Mouse (Mus musculus) kidney, embryonic 15.5 days (tissue): Measurements from ENCODE around the gene Tcp1. TPM values are rescaled to one million over a fixed set of nuclear protein-coding genes. Genes with fewer than 3 reads are reported as not detected.
"Not testable (repeated sequence)": the region's sequence is repeated elsewhere in the genome, so short reads cannot be mapped to it uniquely, and the experiment has no call there.

Experiments used
- ATAC-seq: fragments of 200-750 bp; cut with Nextera tagmentation; replicated peaks from 2 replicates; pipeline ENCODE4 v1.8.0; 2017; ENCODE audit warnings: moderate TSS enrichment; ENCODE audit not compliant: low FRiP score
- H3K27ac ChIP-seq: fragments of 300-500 bp; sonication (generic); 2 replicates; pipeline ENCODE4 v1.5.1; 2015; ENCODE audit warnings: mild to moderate bottlenecking, inconsistent platforms
- H3K27me3 ChIP-seq: fragments of 300-500 bp; sonication (generic); 2 replicates; pipeline ENCODE4 v1.6.1; 2015; ENCODE audit warnings: inconsistent platforms
- H3K36me3 ChIP-seq: fragments of 300-500 bp; sonication (generic); 2 replicates; pipeline ENCODE4 v1.6.1; 2015; ENCODE audit warnings: inconsistent platforms
- H3K4me1 ChIP-seq: fragments of 300-500 bp; sonication (generic); 2 replicates; pipeline ENCODE4 v1.6.1; 2015; ENCODE audit warnings: inconsistent platforms
- H3K4me2 ChIP-seq: fragments of 300-500 bp; sonication (generic); 2 replicates; pipeline ENCODE4 v1.6.1; 2015; ENCODE audit warnings: moderate library complexity, mild to moderate bottlenecking, inconsistent platforms
- H3K4me3 ChIP-seq: fragments of 300-500 bp; sonication (generic); replicated peaks from 2 replicates; pipeline ENCODE4 v1.5.1; 2015; ENCODE audit warnings: mild to moderate bottlenecking, inconsistent platforms
- H3K9ac ChIP-seq: fragments of 300-500 bp; sonication (generic); 2 replicates; pipeline ENCODE4 v1.6.1; 2015; ENCODE audit warnings: mild to moderate bottlenecking, inconsistent platforms
- H3K9me3 ChIP-seq: fragments of 300-500 bp; sonication (generic); replicated peaks from 2 replicates; pipeline ENCODE4 v1.6.1; 2016; ENCODE audit warnings: inconsistent platforms
- WGBS: fragments of 180-500 bp; shearing (Covaris S2); methylation state at CpG from one replicate; pipeline ENCODE4 v1.1.7; 2015; ENCODE audit warnings: mixed read lengths; 5-methylcytosine and 5-hydroxymethylcytosine counted together
- polyA plus RNA-seq: library from polyadenylated mRNA; unstranded; fragments of >200 nt; fragmentation: Nextera tagmentation; extraction: Ambion mirVana; gene quantifications from 2 replicates; pipeline ENCODE4 v1.2.1, GENCODE M21; 2015

Gene Tcp1
- polyA plus RNA-seq, 1 experiment from 2014 or later, result 424 TPM

GRCm38 (mm10) chr17:12916588-12917380 is 1.3 kb downstream of the Tcp1 start:
- WGBS, result under 1% methylated on average over 40 of the region's 40 CpGs
- Histone ChIP-seq H3K4me2 (peak overlapping the region; percentile 67), H3K4me3 (peak overlapping the region; percentile 99), H3K36me3 (peaks cover 62% of the 10 kb centered on the region), H3K27ac (peak overlapping the region; percentile 94), H3K4me1 (peaks cover 14% of the 10 kb centered on the region), H3K9me3 (no peaks in the 10 kb centered on the region), H3K9ac (peak overlapping the region; percentile 98), H3K27me3 (no peaks in the 10 kb centered on the region)
- ATAC-seq, result peak; percentile 63

DNA sequence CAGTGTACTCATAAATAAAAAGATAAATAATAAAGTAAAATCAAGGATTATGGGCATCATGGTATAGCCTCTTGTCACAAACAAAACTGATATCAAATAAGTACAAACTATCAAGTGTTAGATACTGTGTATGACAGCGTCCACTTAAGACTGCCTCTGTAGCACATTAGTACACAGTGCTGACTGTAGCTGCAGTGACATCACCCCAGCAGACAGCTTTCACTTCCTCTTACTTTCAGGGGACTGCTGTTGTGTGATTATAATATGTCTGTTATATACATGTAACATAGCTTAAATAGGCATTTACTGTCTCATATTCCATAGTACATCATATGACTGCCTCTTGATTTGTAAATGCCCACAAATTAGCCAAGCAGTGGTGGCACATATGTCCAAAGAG is 5.6 kb downstream of the Tcp1 start:
- no peaks in the 10 kb centered on the region for H3K9me3 ChIP-seq
- no peak overlapping the region for H3K27ac ChIP-seq
- no peak overlapping the region for H3K9ac ChIP-seq
- peaks cover 77% of the 10 kb centered on the region for H3K36me3 ChIP-seq
- WGBS, result 93% methylated on average over 1 of the region's 1 CpGs
- H3K4me3 ChIP-seq, result no peak overlapping the region
- H3K4me1 ChIP-seq, result peaks cover 7% of the 10 kb centered on the region; the same call in 1 of the 2 replicates
- no peaks in the 10 kb centered on the region for H3K27me3 ChIP-seq
- H3K4me2 ChIP-seq, result no peak overlapping the region
- ATAC-seq, result no peak

GRCm38 (mm10) chr17:12925001-12925400 is 9.5 kb downstream of the Tcp1 start:
- Histone ChIP-seq H3K9me3 (no peaks in the 10 kb centered on the region), H3K4me2 (no peak overlapping the region), H3K27ac (no peak overlapping the region), H3K9ac (no peak overlapping the region), H3K36me3 (peaks cover 68% of the 10 kb centered on the region), H3K27me3 (no peaks in the 10 kb centered on the region), H3K4me1 (no peaks in the 10 kb centered on the region), H3K4me3 (no peak overlapping the region)
- WGBS, result 88% methylated on average over 3 of the region's 3 CpGs
- ATAC-seq, result no peak

DNA sequence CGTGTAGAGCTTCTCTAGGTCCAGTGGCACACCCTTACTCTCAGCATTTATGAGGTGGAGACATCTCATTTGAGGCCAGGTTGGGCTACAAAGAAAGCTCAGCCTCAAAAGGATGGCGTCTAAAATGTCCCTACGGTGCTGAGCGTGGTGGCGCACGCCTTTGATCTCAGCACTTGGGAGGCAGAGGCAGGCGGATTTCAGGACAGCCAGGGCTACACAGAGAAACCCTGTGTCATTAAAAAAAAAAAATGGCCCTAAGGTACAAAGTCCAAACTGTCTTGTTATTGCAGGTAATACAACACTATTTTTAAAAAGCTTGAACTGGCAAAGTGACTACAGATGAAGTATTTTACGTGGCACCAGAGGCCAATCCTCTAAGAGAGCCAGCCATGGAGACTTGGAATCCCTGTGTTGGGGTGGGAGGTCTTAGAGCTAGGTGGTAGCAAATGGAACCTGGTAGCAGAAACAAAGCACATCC is 10.2 kb downstream of the Tcp1 start:
- H3K27me3 ChIP-seq, result no peaks in the 10 kb centered on the region
- H3K4me2 ChIP-seq, result no peak overlapping the region
- no peak overlapping the region for H3K4me3 ChIP-seq
- no peaks in the 10 kb centered on the region for H3K9me3 ChIP-seq
- no peak overlapping the region for H3K9ac ChIP-seq
- H3K27ac ChIP-seq, result no peak overlapping the region
- H3K36me3 ChIP-seq, result peaks cover 61% of the 10 kb centered on the region
- WGBS, result 80% methylated on average over 8 of the region's 8 CpGs
- no peaks in the 10 kb centered on the region for H3K4me1 ChIP-seq
- ATAC-seq, result no peak

- H3K4me3 ChIP-seq, ATAC-seq, H3K27ac ChIP-seq, H3K9me3 ChIP-seq, H3K4me1 ChIP-seq, H3K4me2 ChIP-seq, H3K27me3 ChIP-seq, H3K36me3 ChIP-seq, H3K9ac ChIP-seq: not testable (repeated sequence)
- WGBS, result 84% methylated on average over 5 of the region's 5 CpGs
These were observed 16.1 kb downstream of the Tcp1 start for GRCm38 (mm10) chr17:12931576-12931975.

GRCm38 (mm10) chr17:12935719-12936118 is 20.2 kb downstream of the Tcp1 start:
- Histone ChIP-seq H3K36me3 (no peaks in the 10 kb centered on the region), H3K9me3 (no peaks in the 10 kb centered on the region), H3K4me1 (peaks cover 6% of the 10 kb centered on the region; the same call in 1 of the 2 replicates), H3K27me3 (no peaks in the 10 kb centered on the region), H3K9ac (no peak overlapping the region), H3K4me3 (no peak overlapping the region), H3K4me2 (no peak overlapping the region), H3K27ac (peak overlapping the region; percentile 56; the same call in 1 of the 2 replicates)
- peak; percentile 52 for ATAC-seq
- 61% methylated on average over 4 of the region's 4 CpGs for WGBS

GRCm38 (mm10) chr17:12937412-12937970 is 22.0 kb downstream of the Tcp1 start:
- Histone ChIP-seq H3K4me3 (no peak overlapping the region), H3K27ac (no peak overlapping the region), H3K9me3 (no peaks in the 10 kb centered on the region), H3K4me2 (no peak overlapping the region), H3K27me3 (no peaks in the 10 kb centered on the region), H3K9ac (no peak overlapping the region), H3K4me1 (peaks cover 8% of the 10 kb centered on the region; the same call in 1 of the 2 replicates), H3K36me3 (peaks cover 2% of the 10 kb centered on the region)
- ATAC-seq, result no peak
- WGBS, result 85% methylated on average over 2 of the region's 2 CpGs

- Histone ChIP-seq H3K4me2 (no peak overlapping the region), H3K36me3 (peaks cover 8% of the 10 kb centered on the region), H3K9me3 (no peaks in the 10 kb centered on the region), H3K27me3 (no peaks in the 10 kb centered on the region), H3K4me1 (peaks cover 8% of the 10 kb centered on the region; the same call in 1 of the 2 replicates), H3K27ac (no peak overlapping the region), H3K4me3 (no peak overlapping the region), H3K9ac (no peak overlapping the region)
- 68% methylated on average over 2 of the region's 2 CpGs for WGBS
- ATAC-seq, result no peak
These were observed 22.6 kb downstream of the Tcp1 start for GRCm38 (mm10) chr17:12938077-12938476.

- H3K9ac ChIP-seq, result 0 out of 2 replicates have a peak overlapping the region, but pooled peaks have one; percentile 23
These were observed 24.1 kb downstream of the Tcp1 start for GRCm38 (mm10) chr17:12939377-12940148.

GRCm38 (mm10) chr17:12940151-12940805 is 24.8 kb downstream of the Tcp1 start, which contains the start of gene Acat3:
Gene Acat3 (minus strand): TSS chr17:12940600.
- Histone ChIP-seq H3K4me2 (peak within 1 kb of the TSS; percentile 70), H3K36me3 (peaks cover 27% of the 10 kb centered on the region), H3K9me3 (no peaks in the 10 kb centered on the region), H3K9ac (0 out of 2 replicates have a peak within 1 kb of the TSS, but pooled peaks have one; percentile 23), H3K27me3 (no peaks in the 10 kb centered on the region), H3K4me1 (peaks cover 8% of the 10 kb centered on the region; the same call in 1 of the 2 replicates), H3K27ac (no peak within 1 kb of the TSS), H3K4me3 (peak within 1 kb of the TSS; percentile 38)
- ATAC-seq, result peak; percentile 87
- 10% methylated on average over 27 of the region's 27 CpGs for WGBS

More at GRCm38 (mm10) chr17:12939377-12940148, 24.1 kb downstream of the Tcp1 start:
- 63% methylated on average over 4 of the region's 12 CpGs for WGBS
- H3K27me3 ChIP-seq, H3K27ac ChIP-seq, H3K9me3 ChIP-seq, H3K4me1 ChIP-seq: not testable (repeated sequence)
- ATAC-seq, result peak; percentile 52
- Histone ChIP-seq H3K36me3 (peaks cover 20% of the 10 kb centered on the region), H3K4me3 (peak overlapping the region; percentile 38), H3K4me2 (peak overlapping the region; percentile 70)

DNA sequence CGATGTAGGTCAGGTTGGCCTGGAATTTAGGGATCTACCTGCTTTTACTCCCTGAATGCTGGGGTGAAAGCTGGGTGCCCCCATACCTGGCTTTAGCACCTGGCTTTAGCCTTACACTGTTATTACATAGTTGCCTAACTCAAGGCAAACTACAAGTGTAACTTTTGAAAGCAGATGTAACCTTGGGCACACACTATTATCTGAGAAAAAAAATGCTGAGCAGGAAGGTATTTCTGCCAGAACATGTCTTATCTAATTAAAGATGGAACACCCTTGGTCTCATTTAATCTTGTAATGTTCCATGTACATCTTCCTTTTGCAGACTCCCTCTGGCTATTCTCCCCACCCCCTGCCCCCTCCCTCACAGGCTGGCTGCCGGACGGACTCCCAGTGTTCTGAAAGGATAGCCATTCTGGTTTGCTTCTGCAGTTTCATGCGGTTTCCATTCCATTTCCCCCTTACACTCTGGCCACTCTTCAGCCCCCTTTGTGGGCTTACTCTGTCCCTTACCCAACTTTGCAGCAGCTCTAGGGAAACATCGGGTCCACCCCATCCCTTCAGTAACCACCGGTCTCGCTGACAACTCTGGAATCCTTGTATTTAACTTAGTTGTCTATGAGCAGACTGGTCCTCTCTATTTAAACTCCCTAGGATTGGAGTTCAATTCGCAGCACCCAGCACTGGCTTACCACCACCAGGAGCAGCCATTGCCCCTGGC is 26.2 kb downstream of the Tcp1 start:
- no peak overlapping the region for H3K4me3 ChIP-seq
- no peak overlapping the region for H3K9ac ChIP-seq
- no peaks in the 10 kb centered on the region for H3K9me3 ChIP-seq
- ATAC-seq, result no peak
- H3K27me3 ChIP-seq, result no peaks in the 10 kb centered on the region
- H3K4me1 ChIP-seq, result peaks cover 8% of the 10 kb centered on the region; the same call in 1 of the 2 replicates
- peaks cover 38% of the 10 kb centered on the region for H3K36me3 ChIP-seq
- no peak overlapping the region for H3K4me2 ChIP-seq
- H3K27ac ChIP-seq, result no peak overlapping the region
- 76% methylated on average over 8 of the region's 8 CpGs for WGBS
